Mouse (Mus musculus): ENCODE measurements around the gene Pgap3. TPM values are rescaled to one million over a fixed set of nuclear protein-coding genes. Genes with fewer than 3 reads are reported as not detected.

The Pgap3 gene
- polyA plus RNA-seq, 1 experiment = 0.91 TPM

DNA sequence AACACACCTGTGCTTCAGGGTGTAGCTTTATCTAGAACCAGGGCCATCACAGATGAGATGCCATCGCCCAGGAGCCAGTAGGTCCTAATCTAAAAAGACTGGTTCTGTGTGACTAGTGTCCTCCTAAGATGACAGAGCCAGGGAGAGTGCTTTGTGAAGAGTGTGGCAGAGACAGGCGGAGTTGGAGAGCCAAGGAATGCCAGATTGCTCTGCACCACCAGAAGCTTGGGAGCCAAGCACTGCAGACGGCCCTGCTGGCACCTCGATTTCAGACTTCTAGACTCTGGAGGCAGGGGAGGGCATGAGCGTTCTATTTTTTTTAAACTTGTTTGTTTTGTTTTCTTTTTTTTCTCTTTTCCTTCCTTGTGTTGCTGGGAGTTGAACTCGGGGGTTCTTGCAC lies 31.0 kb downstream of the Pgap3 start:
- TF ChIP-seq GATA1 (IDR thresholded peaks at IDR 0.05; ENCODE audit: low read length) = no peak
- no peak for TF ChIP-seq TAL1 (IDR thresholded peaks at IDR 0.05; ENCODE audit: low read length)
- no peaks in the 10 kb centered on the region for H3K9me3 ChIP-seq (ENCODE audit: control insufficient read depth, low read length)
- H3K4me1 ChIP-seq (ENCODE audit: control insufficient read depth) = no peaks in the 10 kb centered on the region; the same call in 1 of the 2 replicates
- H3K4me3 ChIP-seq (replicated peaks) = no peak overlapping the region
- H3K27me3 ChIP-seq (ENCODE audit: control insufficient read depth) = no peaks in the 10 kb centered on the region
- H3K36me3 ChIP-seq (ENCODE audit: control insufficient read depth) = peaks cover 7% of the 10 kb centered on the region

DNA sequence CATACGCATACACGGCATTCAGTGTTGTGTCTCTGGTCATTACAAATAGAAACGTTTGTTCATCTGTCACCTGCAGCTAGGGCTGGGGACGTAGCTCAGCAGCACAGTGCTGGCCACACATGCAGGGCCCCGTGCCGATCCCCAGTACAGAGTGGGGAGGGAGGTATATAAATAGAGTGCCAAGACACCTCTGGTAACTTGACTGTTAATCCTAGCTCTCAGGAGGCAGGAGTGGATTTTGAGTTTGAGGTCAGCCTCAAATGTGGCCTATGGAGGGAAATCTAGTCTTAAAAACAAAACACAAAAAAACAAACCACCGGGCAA lies 32.5 kb downstream of the Pgap3 start:
- no peak overlapping the region for H3K4me3 ChIP-seq (replicated peaks)
- H3K4me1 ChIP-seq (ENCODE audit: control insufficient read depth) = no peaks in the 10 kb centered on the region; the same call in 1 of the 2 replicates
- no peaks in the 10 kb centered on the region for H3K27me3 ChIP-seq (ENCODE audit: control insufficient read depth)
- no peaks in the 10 kb centered on the region; the same call in 1 of the 2 replicates for H3K36me3 ChIP-seq (ENCODE audit: control insufficient read depth)
- no peaks in the 10 kb centered on the region for H3K9me3 ChIP-seq (ENCODE audit: control insufficient read depth, low read length)
- no peak for TF ChIP-seq GATA1 (IDR thresholded peaks at IDR 0.05; ENCODE audit: low read length)
- TF ChIP-seq TAL1 (IDR thresholded peaks at IDR 0.05; ENCODE audit: low read length) = no peak

- no peak overlapping the region for H3K4me3 ChIP-seq (replicated peaks)
- no peaks in the 10 kb centered on the region; the same call in 1 of the 2 replicates for H3K4me1 ChIP-seq (ENCODE audit: control insufficient read depth)
- H3K36me3 ChIP-seq (ENCODE audit: control insufficient read depth) = no peaks in the 10 kb centered on the region; the same call in 1 of the 2 replicates
- no peaks in the 10 kb centered on the region for H3K9me3 ChIP-seq (ENCODE audit: control insufficient read depth, low read length)
- TF ChIP-seq GATA1 (IDR thresholded peaks at IDR 0.05; ENCODE audit: low read length) (no peak), TAL1 (IDR thresholded peaks at IDR 0.05; ENCODE audit: low read length) (no peak)
- H3K27me3 ChIP-seq (ENCODE audit: control insufficient read depth) = no peaks in the 10 kb centered on the region
These were observed 33.0 kb downstream of the Pgap3 start for GRCm38 (mm10) chr11:98367171-98367862.

DNA sequence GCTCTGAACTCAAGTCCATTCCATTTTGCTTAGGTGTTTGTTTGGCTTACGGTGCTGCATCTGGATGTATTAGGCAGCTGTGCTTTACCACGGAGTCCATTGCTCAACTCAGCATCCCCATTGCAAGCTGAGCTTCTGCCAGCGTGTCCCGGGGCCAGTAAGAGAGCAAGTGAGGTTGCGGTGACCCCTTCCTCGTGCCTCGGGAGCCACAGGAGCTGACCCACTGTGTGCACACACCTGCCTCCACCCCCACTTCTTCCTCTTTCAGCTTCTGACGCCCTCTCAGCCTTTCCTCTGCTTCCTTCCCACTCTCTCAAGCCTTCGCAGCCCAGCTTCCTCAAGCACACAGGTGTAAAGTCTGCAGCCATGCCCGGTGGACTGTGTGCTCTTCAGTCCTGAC lies 34.0 kb downstream of the Pgap3 start:
- H3K9me3 ChIP-seq (ENCODE audit: control insufficient read depth, low read length) = no peaks in the 10 kb centered on the region
- H3K4me3 ChIP-seq (replicated peaks) = no peak overlapping the region
- H3K27me3 ChIP-seq (ENCODE audit: control insufficient read depth) = no peaks in the 10 kb centered on the region
- peaks cover 8% of the 10 kb centered on the region for H3K4me1 ChIP-seq (ENCODE audit: control insufficient read depth)
- H3K36me3 ChIP-seq (ENCODE audit: control insufficient read depth) = no peaks in the 10 kb centered on the region; the same call in 1 of the 2 replicates
- TF ChIP-seq TAL1 (IDR thresholded peaks at IDR 0.05; ENCODE audit: low read length) (no peak), GATA1 (IDR thresholded peaks at IDR 0.05; ENCODE audit: low read length) (no peak)

DNA sequence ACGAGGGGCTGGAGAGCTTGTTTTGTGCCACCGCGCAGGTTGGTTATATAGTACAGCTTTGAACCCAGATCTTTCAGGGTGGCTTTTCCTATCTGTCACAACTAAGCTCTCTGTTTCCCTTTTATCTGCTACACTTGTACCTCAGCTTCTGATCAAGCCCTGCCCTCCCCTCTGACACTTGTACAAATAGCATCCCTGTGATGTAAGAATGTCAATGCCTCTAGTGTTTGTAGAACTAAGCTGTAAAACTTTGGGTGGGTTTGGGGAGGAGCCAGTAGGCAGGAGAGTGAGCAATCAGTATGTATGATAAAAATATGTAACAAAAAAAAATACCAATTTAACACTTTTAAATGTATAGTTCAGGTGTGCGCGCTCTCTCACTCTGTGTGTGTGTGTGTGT lies 35.9 kb downstream of the Pgap3 start:
- Histone ChIP-seq H3K36me3 (ENCODE audit: control insufficient read depth) (no peaks in the 10 kb centered on the region; the same call in 1 of the 2 replicates), H3K4me1 (ENCODE audit: control insufficient read depth) (peaks cover 20% of the 10 kb centered on the region), H3K27me3 (ENCODE audit: control insufficient read depth) (no peaks in the 10 kb centered on the region), H3K4me3 (replicated peaks) (no peak overlapping the region), H3K9me3 (ENCODE audit: control insufficient read depth, low read length) (no peaks in the 10 kb centered on the region)
- TF ChIP-seq TAL1 (IDR thresholded peaks at IDR 0.05; ENCODE audit: low read length) (no peak), GATA1 (IDR thresholded peaks at IDR 0.05; ENCODE audit: low read length) (no peak)

GRCm38 (mm10) chr11:98363817-98364216 lies 36.5 kb downstream of the Pgap3 start:
- Histone ChIP-seq H3K4me1 (ENCODE audit: control insufficient read depth) (peaks cover 26% of the 10 kb centered on the region), H3K27me3 (ENCODE audit: control insufficient read depth) (no peaks in the 10 kb centered on the region), H3K36me3 (ENCODE audit: control insufficient read depth) (no peaks in the 10 kb centered on the region; the same call in 1 of the 2 replicates), H3K9me3 (ENCODE audit: control insufficient read depth, low read length) (no peaks in the 10 kb centered on the region), H3K4me3 (replicated peaks) (no peak overlapping the region)
- no peak for TF ChIP-seq TAL1 (IDR thresholded peaks at IDR 0.05; ENCODE audit: low read length)

GRCm38 (mm10) chr11:98360866-98361521 lies 39.3 kb downstream of the Pgap3 start:
- Histone ChIP-seq H3K4me1 (ENCODE audit: control insufficient read depth) (peaks cover 47% of the 10 kb centered on the region), H3K36me3 (ENCODE audit: control insufficient read depth) (no peaks in the 10 kb centered on the region; the same call in 1 of the 2 replicates), H3K27me3 (ENCODE audit: control insufficient read depth) (no peaks in the 10 kb centered on the region), H3K4me3 (replicated peaks) (no peak overlapping the region), H3K9me3 (ENCODE audit: control insufficient read depth, low read length) (no peaks in the 10 kb centered on the region)
- TF ChIP-seq TAL1 (IDR thresholded peaks at IDR 0.05; ENCODE audit: low read length) = no peak
- TF ChIP-seq GATA1 (IDR thresholded peaks at IDR 0.05; ENCODE audit: low read length) = no peak

DNA sequence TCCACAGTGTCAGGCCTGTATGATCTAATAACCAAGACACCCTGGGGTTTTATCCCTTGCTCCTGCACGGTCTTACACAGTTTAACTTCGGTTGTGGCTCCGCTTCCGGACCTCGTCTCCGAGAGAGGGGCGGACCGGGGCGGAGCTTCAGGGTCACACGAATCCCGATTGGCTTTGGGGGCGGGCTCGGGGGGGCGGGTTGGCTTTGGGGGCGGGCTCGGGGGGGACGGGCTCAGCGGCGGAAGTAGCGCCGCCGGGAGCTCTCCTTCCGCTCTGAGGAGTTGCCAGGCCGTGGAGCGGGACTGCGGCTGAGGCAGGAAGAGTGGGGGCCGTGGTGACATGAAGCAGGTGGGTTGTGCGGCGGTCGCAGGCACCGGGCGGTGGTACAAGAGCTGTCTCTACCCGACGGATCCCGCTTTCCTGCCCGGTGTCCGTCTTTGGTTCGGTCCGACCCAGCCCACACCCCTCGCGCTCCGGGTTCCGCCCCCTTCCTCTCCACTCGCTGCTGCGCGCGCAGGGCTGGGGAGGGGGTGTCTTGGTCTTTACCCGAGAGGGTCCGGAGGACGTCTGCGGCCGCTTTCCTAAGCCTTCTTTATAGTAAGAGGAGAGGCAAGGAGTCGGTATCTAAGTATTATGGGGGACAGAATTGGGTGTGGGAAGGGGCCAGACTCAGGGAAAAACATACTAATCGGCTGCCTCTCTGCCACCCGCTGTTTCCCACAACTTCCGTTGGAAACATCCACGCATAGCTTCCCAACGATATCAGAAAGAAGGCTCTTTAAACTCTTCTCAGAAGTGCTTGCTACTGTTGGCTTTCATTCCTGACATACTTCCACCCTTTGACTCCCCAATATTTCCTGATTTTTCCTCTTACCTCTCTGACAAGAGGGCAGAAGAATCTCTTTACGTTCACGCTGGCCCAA lies 41.9 kb downstream of the Pgap3 start, which contains the start of gene Stard3:
Gene Stard3, plus strand, starts transcription at position 208 of the 923 bp plus-strand sequence.
- H3K27me3 ChIP-seq (ENCODE audit: control insufficient read depth) = peaks cover 15% of the 10 kb centered on the region
- H3K36me3 ChIP-seq (ENCODE audit: control insufficient read depth) = no peaks in the 10 kb centered on the region; the same call in 1 of the 2 replicates
- H3K9me3 ChIP-seq (ENCODE audit: control insufficient read depth, low read length) = no peaks in the 10 kb centered on the region
- TF ChIP-seq GATA1 (IDR thresholded peaks at IDR 0.05; ENCODE audit: low read length) (no peak), TAL1 (IDR thresholded peaks at IDR 0.05; ENCODE audit: low read length) (no peak)
- peak within 1 kb of the TSS; percentile 95 for H3K4me3 ChIP-seq (replicated peaks)
- H3K4me1 ChIP-seq (ENCODE audit: control insufficient read depth) = peaks cover 52% of the 10 kb centered on the region

Measured in erythroblast, embryonic 14.5 days (primary cell).